Mouse (Mus musculus) frontal cortex, postnatal 10 days (tissue): ENCODE data around the gene Dhx34.
A peak's percentile ranks its signal among the peaks of the same experiment; 100 is the strongest.

Source experiments
- DNase-seq, 2 experiments: peaks; one replicate each; pipeline ENCODE4 v3.0.0; 2022; ENCODE audit warnings: low spot score in 2 of 2, mixed read lengths in 1 of 2

Gene Dhx34

DNA sequence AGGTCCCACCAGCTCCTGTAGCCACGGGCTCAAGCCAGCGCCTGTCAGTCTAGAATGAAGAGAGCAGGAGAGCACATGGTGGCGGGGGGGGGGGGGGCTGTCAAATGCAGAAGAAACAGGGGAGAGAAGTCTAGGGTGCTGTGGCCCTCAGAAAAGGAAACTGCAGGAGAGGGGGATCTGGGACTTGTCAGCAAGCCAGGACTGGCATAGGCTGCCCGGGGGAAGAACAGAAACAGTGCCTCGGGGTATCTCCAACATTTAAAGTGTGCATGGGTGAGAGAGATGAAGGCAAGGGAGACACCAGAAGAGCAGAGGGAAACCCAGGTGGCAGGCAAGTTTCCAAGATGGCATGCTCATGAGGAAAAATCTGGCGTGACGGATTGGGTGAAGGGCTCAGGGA, 59.8 kb downstream of the Dhx34 start:
- DNase-seq = no peak

DNA sequence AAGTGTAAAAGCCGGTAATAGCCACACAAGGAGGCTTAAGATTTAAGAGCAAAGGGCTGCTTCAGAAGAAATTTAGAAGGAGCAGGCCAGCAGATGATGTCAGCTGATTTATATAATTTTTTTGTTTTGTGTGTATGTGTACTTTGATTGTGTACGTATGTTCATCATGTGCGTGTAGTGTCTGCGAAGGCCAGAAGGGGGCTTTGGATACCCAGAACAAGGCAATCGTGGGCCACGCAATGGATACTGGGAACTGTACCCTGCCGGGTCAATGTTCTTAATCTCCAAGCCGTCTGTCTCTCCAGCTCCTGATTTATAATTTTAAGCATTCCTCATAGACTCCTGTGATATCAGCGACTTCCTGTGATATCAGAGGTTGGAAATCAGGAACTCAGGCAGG, 60.5 kb downstream of the Dhx34 start:
- DNase-seq = no peak

DNA sequence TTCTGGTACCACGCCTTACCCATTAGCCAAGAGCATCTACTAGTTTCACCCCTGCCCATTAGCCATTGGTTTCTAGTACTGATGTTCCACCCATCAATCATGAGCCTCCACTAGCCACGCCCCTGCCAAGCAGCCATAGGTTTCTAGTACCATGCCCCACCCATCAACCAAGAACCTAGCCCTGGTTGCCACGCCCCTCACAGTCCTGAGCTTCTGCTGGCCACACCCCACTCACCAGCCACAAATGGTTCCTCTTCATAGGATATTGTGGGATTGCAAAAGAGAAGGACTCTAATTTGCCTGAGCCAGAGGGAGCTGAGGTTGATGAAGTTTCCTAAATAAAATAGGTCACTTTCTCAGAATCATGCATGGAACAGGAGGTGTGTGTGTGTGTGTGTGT, 61.1 kb downstream of the Dhx34 start:
- DNase-seq = no peak

DNA sequence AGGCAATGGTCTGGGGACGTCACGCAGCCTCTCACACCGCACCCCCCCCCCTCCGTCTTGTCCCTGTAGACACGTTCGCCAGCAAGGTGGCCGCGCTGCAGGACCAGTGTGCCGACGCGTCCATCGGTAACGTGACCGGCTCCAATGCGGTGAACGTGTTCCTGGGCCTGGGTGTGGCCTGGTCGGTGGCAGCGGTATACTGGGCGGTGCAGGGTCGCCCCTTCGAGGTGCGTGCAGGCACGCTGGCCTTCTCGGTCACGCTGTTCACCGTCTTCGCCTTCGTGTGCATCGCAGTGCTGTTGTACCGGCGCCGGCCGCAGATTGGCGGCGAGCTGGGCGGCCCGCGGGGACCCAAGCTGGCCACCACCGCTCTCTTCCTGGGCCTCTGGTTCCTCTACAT, 63.1 kb downstream of the Dhx34 start:
- no peak for DNase-seq

DNA sequence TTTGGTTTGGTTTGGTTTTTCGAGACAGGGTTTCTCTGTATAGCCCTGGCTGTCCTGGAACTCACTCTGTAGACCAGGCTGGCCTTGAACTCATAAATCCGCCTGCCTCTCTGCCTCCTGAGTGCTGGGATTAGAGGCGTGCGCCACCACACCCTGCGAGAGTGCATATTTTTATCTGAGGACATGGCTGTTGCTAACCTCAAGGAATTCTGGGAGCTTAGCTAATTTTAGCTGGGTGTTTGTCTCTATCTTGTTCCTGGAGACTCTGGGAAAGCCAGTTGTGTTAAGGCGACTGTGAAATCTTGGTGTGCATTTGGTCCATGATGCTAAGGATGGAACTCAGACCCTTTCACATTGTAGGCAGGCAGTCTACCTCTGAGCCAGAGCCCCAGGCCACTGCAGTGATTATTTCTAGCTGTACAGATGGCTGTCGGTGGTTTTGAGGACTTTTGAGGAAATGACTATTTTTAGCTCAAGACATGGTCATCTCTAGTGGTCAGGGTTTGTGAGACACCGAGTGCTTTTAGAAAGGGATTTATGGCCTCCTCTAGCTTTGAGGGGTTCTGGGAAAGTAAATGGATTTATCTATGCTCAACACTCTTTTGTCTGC, 65.6 kb downstream of the Dhx34 start:
- DNase-seq = no peak

DNA sequence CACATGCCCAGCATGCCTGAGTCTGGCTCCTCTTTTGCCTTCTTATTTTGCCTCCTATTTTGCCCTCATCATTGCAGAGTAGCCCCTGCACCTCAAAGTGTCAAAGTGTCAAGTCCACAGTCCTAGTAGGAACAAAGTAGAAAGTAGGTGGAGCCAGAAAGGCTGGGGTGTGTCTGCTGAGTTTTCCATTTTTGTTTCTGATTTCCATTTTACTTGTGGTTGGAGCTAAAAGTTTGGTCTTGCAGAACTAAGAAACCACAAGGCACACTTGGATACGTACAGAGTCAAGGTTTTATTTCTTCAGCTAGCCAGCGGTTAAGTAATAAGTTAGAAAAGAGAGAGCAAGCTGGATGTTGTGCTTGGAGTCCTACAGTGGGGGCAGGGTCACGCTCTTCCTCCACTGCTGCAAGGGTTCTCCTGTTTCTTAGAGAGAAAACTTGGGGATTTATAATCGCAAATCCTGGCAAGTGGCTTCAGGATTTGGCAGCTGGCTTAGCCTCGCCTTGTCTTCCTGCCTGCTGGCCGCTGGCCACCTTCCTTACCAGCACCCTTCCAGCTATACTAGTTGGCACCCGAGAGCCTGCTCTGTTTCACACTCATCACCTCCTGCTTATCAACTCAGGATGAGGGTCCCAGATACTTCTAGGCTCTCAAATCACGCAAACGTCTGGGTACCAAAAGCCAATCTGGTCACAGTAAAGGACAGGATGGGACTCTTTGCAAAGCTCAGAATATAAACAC, 66.5 kb downstream of the Dhx34 start:
- DNase-seq = no peak

DNA sequence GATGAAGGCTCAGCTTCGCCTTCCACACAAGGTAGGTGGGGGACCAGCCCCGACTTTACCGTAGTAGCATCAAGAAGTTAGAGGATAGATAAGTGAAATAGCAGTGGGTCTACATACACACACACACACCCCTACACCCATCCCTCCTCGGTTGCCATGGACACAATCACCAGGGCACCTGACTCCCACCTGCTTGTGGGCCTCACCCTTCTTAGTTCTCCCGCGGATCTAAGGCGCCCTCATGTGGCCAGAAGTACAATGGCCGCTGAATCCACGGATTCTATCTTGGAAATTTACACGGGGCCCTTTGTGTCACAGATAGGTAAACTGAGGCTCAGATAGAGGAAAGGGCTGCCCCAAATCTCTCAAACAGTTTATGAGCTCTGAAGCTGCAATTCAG, 68.3 kb downstream of the Dhx34 start:
- DNase-seq = no peak

DNA sequence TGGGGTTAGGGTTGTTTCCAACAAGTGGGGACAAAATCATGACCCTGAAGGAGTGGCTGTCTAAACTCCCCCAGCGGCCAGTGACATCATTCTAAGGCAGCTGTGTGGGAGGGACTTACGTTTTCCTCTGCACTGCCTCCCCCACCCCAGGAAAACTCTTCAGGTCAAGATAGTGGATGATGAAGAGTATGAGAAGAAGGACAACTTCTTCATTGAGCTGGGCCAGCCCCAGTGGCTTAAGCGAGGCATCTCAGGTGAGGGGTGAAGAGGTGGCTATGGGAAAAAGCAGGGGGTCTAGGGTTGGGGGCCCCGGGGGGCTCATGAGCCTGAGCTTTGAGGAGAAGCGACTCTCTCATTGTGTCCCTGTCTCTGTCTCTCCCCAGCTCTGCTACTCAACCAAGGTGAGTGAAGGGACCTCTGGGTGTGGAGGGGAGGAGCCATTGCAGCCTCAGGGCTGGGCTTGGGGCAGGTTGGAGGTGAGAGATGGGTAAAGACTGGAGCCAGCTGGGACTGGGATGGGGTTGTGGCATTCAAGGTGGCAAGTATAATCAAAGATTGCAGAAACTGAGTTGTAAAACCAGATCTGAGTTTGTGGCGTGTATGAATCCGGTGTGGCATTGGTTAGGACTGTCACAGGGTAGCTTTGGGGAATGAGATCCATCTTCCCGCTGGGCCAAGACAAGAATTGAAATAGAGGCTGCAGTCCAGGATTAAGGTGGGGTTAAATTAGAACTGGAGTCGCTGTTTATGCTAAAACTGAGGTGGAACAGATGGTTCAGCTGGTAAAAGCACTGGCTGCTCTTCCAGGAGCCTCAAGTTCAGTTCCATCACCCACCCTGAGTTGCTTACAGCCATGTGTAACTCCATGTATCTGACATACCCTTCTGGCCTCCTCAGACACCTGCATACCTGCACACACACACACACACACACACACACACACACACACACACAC, 71.4 kb downstream of the Dhx34 start:
- DNase-seq = no peak

DNA sequence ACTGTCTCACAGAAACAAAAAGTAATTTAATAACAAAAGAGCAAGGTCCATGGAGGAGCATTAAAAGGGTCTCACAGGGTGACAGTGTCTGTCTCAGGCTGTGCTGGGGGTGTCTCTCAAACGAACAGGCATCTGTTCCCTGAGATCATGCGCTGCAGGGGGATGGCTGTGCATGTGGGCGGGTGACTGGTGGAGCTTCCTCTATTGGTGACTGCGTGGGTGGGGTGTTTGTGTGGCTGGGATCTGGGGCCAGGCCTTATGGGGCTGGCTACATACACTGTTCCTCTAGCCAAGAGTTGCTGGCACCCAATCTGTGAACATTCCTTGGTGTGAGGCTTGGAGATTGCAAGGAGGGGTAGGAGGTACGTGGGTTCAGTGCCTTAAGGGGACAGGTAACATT, 72.6 kb downstream of the Dhx34 start:
- peak; percentile 64 to 82 for DNase-seq

DNA sequence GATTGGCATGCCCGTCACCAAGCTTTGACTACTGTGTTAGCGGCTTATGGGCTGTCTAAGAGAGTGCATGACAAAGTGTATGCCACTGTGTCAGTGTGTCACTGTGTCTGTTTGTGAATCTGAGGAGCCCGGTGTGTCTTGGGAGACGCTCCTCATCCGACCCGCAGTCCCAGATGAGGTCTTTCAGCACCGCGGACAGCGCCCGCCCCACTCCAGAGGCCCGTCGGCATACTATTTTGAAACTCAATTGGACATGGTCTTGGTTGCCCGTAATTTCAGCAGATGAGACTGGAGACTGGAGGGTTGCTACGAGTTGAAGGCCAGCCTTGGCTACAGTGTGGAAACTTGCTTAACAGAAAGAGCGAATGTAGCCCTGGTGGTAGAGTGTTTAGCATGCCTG, 74.2 kb downstream of the Dhx34 start:
- DNase-seq = no peak
